Mouse (Mus musculus): ENCODE results near the gene Myh7b.

Gene Myh7b

DNA sequence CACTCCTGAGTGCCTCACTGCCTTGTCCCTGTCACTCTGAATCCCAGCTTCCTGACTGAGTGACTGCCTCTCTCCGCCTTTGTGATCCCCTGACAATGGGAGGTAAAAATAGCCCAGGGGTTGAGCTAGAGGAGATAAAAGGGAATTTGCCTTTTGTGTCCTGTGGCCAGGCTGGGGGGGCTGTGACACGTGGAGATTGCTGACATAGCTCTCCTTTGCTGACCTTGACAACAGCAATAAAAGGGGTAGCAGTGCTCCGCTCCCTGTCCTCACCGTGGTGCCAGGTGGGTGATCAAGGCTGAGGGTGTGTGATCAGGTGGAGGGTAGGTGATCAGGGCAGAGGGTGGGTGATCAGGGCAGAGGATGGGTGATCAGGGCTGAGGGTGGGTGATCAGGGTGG lies at the start of gene Myh7b:
TSS of gene Myh7b (plus strand) at position 235 of the 400 bp plus-strand sequence.
- no peak for DNase-seq (ENCODE audit: low spot score)

DNA sequence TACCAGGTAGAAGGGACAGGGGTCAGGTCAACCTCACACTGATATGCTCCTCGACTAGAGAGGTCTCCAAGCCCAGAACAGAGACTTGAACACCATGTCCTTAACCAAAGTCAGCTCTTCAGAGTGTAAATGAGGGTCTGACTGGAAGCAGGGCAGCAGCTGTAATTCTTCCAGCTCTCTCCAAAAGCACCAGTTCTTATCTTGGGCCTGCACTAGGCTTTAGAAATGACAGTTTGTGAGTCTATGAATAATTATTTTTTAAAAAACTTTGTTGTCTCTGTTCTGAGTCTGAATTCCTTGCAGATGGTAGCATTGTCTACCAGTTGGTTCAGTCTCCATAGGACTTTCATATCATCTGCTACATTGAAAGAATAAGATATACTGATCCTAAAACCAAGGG lies 48.8 kb upstream of the Myh7b start:
- no peak for DNase-seq (ENCODE audit: low spot score)

- DNase-seq (ENCODE audit: low spot score) = peak; percentile 11
Observed at GRCm38 (mm10) chr2:155562934-155563333, 48.1 kb upstream of the Myh7b start.

- DNase-seq (ENCODE audit: low spot score) = no peak
Observed at GRCm38 (mm10) chr2:155567751-155568150, 43.3 kb upstream of the Myh7b start.

- no peak for DNase-seq (ENCODE audit: low spot score)
Observed at GRCm38 (mm10) chr2:155569223-155569807, 41.7 kb upstream of the Myh7b start.

DNA sequence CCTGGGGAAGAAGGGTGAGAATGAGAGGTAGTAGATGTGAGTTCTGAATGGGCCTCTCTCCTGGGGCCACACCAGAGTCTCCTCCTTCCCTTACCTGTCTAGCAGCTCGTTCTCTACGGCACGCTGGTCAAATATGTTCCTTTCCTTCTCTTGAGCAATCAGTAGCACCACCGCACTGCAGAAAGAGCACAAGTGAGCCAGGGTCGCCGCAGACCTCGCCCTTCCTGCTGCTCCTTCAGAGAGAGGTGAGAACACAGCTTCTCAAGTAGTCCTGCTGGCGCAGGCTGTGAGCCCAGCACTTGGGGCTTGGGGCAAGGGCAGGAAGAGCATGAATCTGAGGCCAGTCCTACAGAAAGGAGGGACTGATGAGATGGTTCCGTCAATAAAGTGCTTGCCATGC lies 38.0 kb upstream of the Myh7b start:
- DNase-seq (ENCODE audit: low spot score) = no peak

- DNase-seq (ENCODE audit: low spot score) = no peak
Observed at GRCm38 (mm10) chr2:155573996-155574395, 37.0 kb upstream of the Myh7b start.

GRCm38 (mm10) chr2:155574700-155575099 lies 36.3 kb upstream of the Myh7b start:
- DNase-seq (ENCODE audit: low spot score) = no peak

- no peak for DNase-seq (ENCODE audit: low spot score)
Observed at GRCm38 (mm10) chr2:155576656-155577055, 34.4 kb upstream of the Myh7b start.

DNA sequence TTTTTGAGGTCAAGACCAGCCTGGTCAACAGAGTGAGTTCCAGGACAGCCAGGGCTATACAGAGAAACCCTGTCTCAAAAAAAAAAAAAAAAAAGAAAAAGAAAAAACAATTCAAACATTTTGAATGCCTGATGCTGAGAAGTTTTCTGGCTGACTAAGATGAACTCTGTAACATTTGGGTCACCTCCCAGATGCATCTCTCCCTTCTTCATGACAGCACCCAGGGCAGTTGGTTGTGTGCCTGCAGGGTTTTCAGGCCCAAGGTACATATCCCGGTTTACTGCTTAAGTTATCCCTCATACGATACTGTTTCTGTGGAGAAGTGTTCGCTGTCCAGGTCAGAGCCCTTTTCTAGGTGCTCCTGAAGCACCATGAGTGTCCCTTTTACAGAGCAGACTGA lies 30.7 kb upstream of the Myh7b start:
- DNase-seq (ENCODE audit: low spot score) = no peak

GRCm38 (mm10) chr2:155582384-155582995 lies 28.5 kb upstream of the Myh7b start:
- no peak for DNase-seq (ENCODE audit: low spot score)

DNA sequence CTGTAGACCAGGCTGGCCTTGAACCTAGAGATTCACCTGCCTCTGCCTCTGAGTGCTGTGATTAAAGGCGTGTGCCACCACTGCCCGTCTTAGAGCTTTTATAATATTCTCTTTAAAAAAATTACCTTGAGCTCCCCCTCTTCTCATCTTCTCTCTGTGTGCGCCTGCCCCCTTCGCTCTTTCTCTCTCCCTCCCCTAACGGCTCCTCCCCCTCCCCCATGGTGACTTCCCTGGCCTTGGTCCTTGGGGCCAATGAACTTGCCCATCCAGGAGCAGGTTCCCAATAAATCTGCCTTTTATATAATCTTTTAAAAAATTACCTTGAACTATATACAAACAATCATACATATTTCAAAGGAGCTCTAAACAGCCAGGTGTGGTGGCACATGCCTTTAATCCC lies 28.0 kb upstream of the Myh7b start:
- no peak for DNase-seq (ENCODE audit: low spot score)

DNA sequence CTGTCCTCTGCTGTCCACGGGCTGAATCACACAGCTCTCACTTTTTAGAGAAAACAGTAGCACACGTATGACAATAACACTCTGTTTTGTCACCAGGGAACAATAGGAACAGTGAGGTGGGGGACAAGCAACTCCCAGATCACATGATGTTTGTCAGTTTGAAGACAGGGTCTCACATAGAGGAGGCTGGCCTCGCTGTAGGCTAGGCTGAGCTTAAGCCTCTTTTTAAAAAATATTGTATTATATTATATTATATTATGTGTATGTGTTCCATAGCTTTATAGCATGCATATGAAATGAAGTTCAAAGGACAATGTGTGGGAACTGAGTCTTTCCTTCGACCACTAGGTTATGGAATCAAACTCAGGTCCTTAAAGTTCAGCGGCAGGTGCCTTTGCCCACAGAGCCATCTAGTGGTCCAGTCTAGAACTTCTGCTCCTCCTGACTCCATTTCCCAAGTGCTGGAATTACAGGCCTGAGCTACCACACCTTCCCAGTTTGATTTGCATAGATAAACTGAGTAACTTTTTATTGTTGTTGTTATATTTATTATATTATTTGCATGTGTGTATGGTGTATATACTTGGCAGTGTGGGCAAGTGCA lies 27.0 kb upstream of the Myh7b start:
- DNase-seq (ENCODE audit: low spot score) = peak; percentile 35

GRCm38 (mm10) chr2:155585082-155585481 lies 25.9 kb upstream of the Myh7b start:
- DNase-seq (ENCODE audit: low spot score) = no peak

- no peak for DNase-seq (ENCODE audit: low spot score)
Observed at GRCm38 (mm10) chr2:155585486-155585885, 25.5 kb upstream of the Myh7b start.

GRCm38 (mm10) chr2:155588136-155588535 lies 22.9 kb upstream of the Myh7b start:
- no peak for DNase-seq (ENCODE audit: low spot score)

- no peak for DNase-seq (ENCODE audit: low spot score)
Observed at GRCm38 (mm10) chr2:155589521-155589920, 21.5 kb upstream of the Myh7b start.

GRCm38 (mm10) chr2:155590876-155591275 lies 20.1 kb upstream of the Myh7b start:
- no peak for DNase-seq (ENCODE audit: low spot score)

GRCm38 (mm10) chr2:155591676-155592075 lies 19.3 kb upstream of the Myh7b start:
- no peak for DNase-seq (ENCODE audit: low spot score)

GRCm38 (mm10) chr2:155592137-155592853 lies 18.7 kb upstream of the Myh7b start, which contains the start of gene Gss:
Gene Gss (minus strand): TSS chr2:155592810.
- peak; percentile 100 for DNase-seq (ENCODE audit: low spot score)

DNA sequence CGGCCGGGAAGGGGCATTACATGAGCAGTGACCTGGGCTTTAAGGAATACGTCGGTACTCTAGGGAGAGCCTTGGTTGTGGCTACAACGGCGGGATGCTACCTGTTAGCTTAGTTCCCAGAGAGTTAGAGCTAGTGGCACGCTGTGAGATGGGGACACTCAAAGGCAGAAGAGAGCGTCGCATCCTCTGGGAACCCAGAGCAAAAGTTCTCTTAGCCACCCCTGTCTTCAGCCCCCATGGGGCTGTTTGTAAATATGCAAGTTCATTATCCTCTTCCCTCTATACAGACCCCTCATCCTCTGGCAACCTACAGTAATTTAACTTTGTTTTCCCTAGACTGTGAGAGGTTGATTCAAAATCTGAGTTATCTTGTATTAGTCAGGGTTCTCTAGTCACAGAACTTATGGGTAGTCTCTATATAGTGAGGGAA lies 18.1 kb upstream of the Myh7b start:
- no peak for DNase-seq (ENCODE audit: low spot score)

DNA sequence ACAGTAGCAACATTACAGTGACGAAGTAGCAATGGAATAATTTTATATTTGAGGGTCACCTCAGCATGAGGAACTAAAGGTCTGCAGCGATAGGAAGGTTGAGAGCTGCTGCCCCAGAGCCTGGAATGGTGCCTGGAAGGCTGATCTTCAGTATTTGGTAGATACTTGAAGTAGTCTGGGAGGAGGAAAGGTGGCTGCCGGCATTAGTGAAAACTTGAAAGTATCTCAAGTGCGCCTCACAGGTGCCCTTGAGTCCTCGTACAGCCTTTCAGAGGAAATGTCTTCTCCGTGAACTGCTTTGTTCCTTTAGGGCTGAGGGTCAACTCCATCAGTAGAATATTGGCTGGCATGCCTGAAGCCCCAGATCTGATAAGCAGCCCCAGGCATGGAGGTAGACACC lies 15.5 kb upstream of the Myh7b start:
- DNase-seq (ENCODE audit: low spot score) = no peak

GRCm38 (mm10) chr2:155603707-155604106 lies 7.3 kb upstream of the Myh7b start:
- no peak for DNase-seq (ENCODE audit: low spot score)

Measured in urinary bladder, postnatal 25 days (tissue).